Mouse (Mus musculus) midbrain, embryonic 12.5 days (tissue): ENCODE measurements at regions not wholly inside any gene's neighbourhood (a gene's known extent, or its start where the extent isn't known, plus 50 kb on each side); places are given as distances from the start of the nearest gene placed in this dataset.
A peak's percentile ranks its signal among the peaks of the same experiment; 100 is the strongest.

Experiments used
- ATAC-seq: fragments of 200-750 bp; cut with Nextera tagmentation; 2 replicates; pipeline ENCODE4 v1.8.0; 2017; ENCODE audit warnings: low read depth, moderate TSS enrichment, moderate library complexity; ENCODE audit not compliant: low FRiP score
- H3K27ac ChIP-seq: fragments of 300-500 bp; sonication (generic); replicated peaks from 2 replicates; pipeline ENCODE4 v1.5.1; 2016; ENCODE audit warnings: mild to moderate bottlenecking
- H3K27me3 ChIP-seq: fragments of 300-500 bp; sonication (generic); 2 replicates; pipeline ENCODE4 v1.6.1; 2016; ENCODE audit warnings: mild to moderate bottlenecking
- H3K36me3 ChIP-seq: fragments of 300-500 bp; sonication (generic); 2 replicates; pipeline ENCODE4 v1.6.1; 2016
- H3K4me1 ChIP-seq: fragments of 300-500 bp; sonication (generic); 2 replicates; pipeline ENCODE4 v1.6.1; 2016
- H3K4me2 ChIP-seq: fragments of 300-500 bp; sonication (generic); replicated peaks from 2 replicates; pipeline ENCODE4 v1.6.1; 2016; ENCODE audit warnings: mild to moderate bottlenecking, moderate library complexity
- H3K4me3 ChIP-seq: fragments of 300-500 bp; sonication (generic); 2 replicates; pipeline ENCODE4 v1.5.1; 2016; ENCODE audit warnings: mild to moderate bottlenecking
- H3K9ac ChIP-seq: fragments of 300-500 bp; sonication (generic); replicated peaks from 2 replicates; pipeline ENCODE4 v1.6.1; 2016; ENCODE audit warnings: mild to moderate bottlenecking, moderate library complexity
- H3K9me3 ChIP-seq: fragments of 300-500 bp; sonication (generic); 2 replicates; pipeline ENCODE4 v1.6.1; 2016; ENCODE audit warnings: mild to moderate bottlenecking
- WGBS: fragments of 180-500 bp; shearing (Covaris S2); methylation state at CpG from one replicate; pipeline ENCODE4 v1.1.7; 2016; 5-methylcytosine and 5-hydroxymethylcytosine counted together

GRCm38 (mm10) chr12:112274026-112274425, 128.0 kb downstream of the Kif26a start:
- peaks cover 88% of the 10 kb centered on the region for H3K27me3 ChIP-seq
- H3K9ac ChIP-seq = 0 out of 2 replicates have a peak overlapping the region, but pooled peaks have one; percentile 6
- WGBS = 88% methylated on average over 6 of the region's 6 CpGs
- no peak overlapping the region for H3K4me3 ChIP-seq
- no peaks in the 10 kb centered on the region for H3K36me3 ChIP-seq
- no peaks in the 10 kb centered on the region for H3K9me3 ChIP-seq
- no peak overlapping the region for H3K27ac ChIP-seq
- H3K4me2 ChIP-seq = no peak overlapping the region
- H3K4me1 ChIP-seq = peaks cover 43% of the 10 kb centered on the region
- no peak for ATAC-seq

- no peak overlapping the region for H3K4me3 ChIP-seq
- H3K27ac ChIP-seq = no peak overlapping the region; the same call in 1 of the 2 replicates
- WGBS = 4% methylated on average over 11 of the region's 11 CpGs
- H3K27me3 ChIP-seq = peaks cover 89% of the 10 kb centered on the region
- H3K9me3 ChIP-seq = no peaks in the 10 kb centered on the region
- H3K4me1 ChIP-seq = peaks cover 44% of the 10 kb centered on the region
- H3K9ac ChIP-seq = no peak overlapping the region
- H3K36me3 ChIP-seq = no peaks in the 10 kb centered on the region
- ATAC-seq = peak; percentile 53; the same call in 1 of the 2 replicates
- H3K4me2 ChIP-seq = no peak overlapping the region
Measured at GRCm38 (mm10) chr12:112274756-112275155, 128.7 kb downstream of the Kif26a start.

GRCm38 (mm10) chr12:112276651-112277050, 130.6 kb downstream of the Kif26a start:
- H3K4me1 ChIP-seq = peaks cover 50% of the 10 kb centered on the region

GRCm38 (mm10) chr12:112277511-112277910, 131.5 kb downstream of the Kif26a start:
- peaks cover 81% of the 10 kb centered on the region for H3K27me3 ChIP-seq
- H3K4me1 ChIP-seq = peaks cover 50% of the 10 kb centered on the region
- no peak overlapping the region for H3K27ac ChIP-seq

More at GRCm38 (mm10) chr12:112276651-112277050, 130.6 kb downstream of the Kif26a start:
- peak; percentile 28; the same call in 1 of the 2 replicates for ATAC-seq
- no peaks in the 10 kb centered on the region for H3K36me3 ChIP-seq
- H3K27ac ChIP-seq = peak overlapping the region; percentile 36; the same call in 1 of the 2 replicates
- peaks cover 85% of the 10 kb centered on the region for H3K27me3 ChIP-seq
- WGBS = 19% methylated on average over 7 of the region's 7 CpGs
- no peak overlapping the region for H3K4me3 ChIP-seq
- no peak overlapping the region for H3K9ac ChIP-seq
- no peak overlapping the region for H3K4me2 ChIP-seq
- no peaks in the 10 kb centered on the region for H3K9me3 ChIP-seq

GRCm38 (mm10) chr12:112285096-112285495, 139.1 kb downstream of the Kif26a start:
- Histone ChIP-seq H3K9me3 (no peaks in the 10 kb centered on the region), H3K9ac (no peak overlapping the region), H3K36me3 (no peaks in the 10 kb centered on the region), H3K27ac (no peak overlapping the region), H3K4me2 (no peak overlapping the region), H3K27me3 (peaks cover 67% of the 10 kb centered on the region), H3K4me1 (peaks cover 26% of the 10 kb centered on the region), H3K4me3 (no peak overlapping the region)
- WGBS = 56% methylated on average over 15 of the region's 15 CpGs
- no peak for ATAC-seq

More at GRCm38 (mm10) chr12:112277511-112277910, 131.5 kb downstream of the Kif26a start:
- ATAC-seq = no peak
- H3K9ac ChIP-seq = no peak overlapping the region
- no peak overlapping the region for H3K4me3 ChIP-seq
- H3K36me3 ChIP-seq = no peaks in the 10 kb centered on the region
- H3K4me2 ChIP-seq = no peak overlapping the region
- no peaks in the 10 kb centered on the region for H3K9me3 ChIP-seq
- WGBS = 28% methylated on average over 14 of the region's 14 CpGs

- Histone ChIP-seq H3K4me2 (no peak overlapping the region), H3K4me3 (no peak overlapping the region), H3K9me3 (no peaks in the 10 kb centered on the region), H3K9ac (no peak overlapping the region), H3K4me1 (peaks cover 36% of the 10 kb centered on the region), H3K27me3 (peaks cover 76% of the 10 kb centered on the region), H3K36me3 (no peaks in the 10 kb centered on the region), H3K27ac (no peak overlapping the region)
- WGBS = 68% methylated on average over 3 of the region's 3 CpGs
- no peak for ATAC-seq
Measured at GRCm38 (mm10) chr12:112288786-112289185, 142.8 kb downstream of the Kif26a start.

GRCm38 (mm10) chr12:112290299-112290698, 144.3 kb downstream of the Kif26a start:
- Histone ChIP-seq H3K4me2 (no peak overlapping the region), H3K9me3 (no peaks in the 10 kb centered on the region), H3K4me1 (peaks cover 32% of the 10 kb centered on the region), H3K27me3 (peaks cover 78% of the 10 kb centered on the region), H3K9ac (no peak overlapping the region), H3K4me3 (no peak overlapping the region), H3K36me3 (no peaks in the 10 kb centered on the region), H3K27ac (no peak overlapping the region)
- no peak for ATAC-seq
- WGBS = 92% methylated on average over 9 of the region's 9 CpGs

GRCm38 (mm10) chr12:112291748-112292561, 145.9 kb downstream of the Kif26a start:
- Histone ChIP-seq H3K27ac (no peak overlapping the region), H3K36me3 (no peaks in the 10 kb centered on the region), H3K27me3 (peaks cover 69% of the 10 kb centered on the region), H3K9me3 (no peaks in the 10 kb centered on the region), H3K4me1 (peaks cover 35% of the 10 kb centered on the region), H3K4me2 (no peak overlapping the region), H3K4me3 (no peak overlapping the region), H3K9ac (no peak overlapping the region)
- no peak for ATAC-seq
- WGBS = 80% methylated on average over 16 of the region's 16 CpGs

- WGBS = 74% methylated on average over 13 of the region's 13 CpGs
- no peaks in the 10 kb centered on the region for H3K36me3 ChIP-seq
- H3K27ac ChIP-seq = no peak overlapping the region
- no peak overlapping the region for H3K4me2 ChIP-seq
- no peak for ATAC-seq
- H3K9me3 ChIP-seq = no peaks in the 10 kb centered on the region
- H3K4me3 ChIP-seq = no peak overlapping the region
- H3K27me3 ChIP-seq = peaks cover 61% of the 10 kb centered on the region
- no peak overlapping the region for H3K9ac ChIP-seq
- H3K4me1 ChIP-seq = peaks cover 32% of the 10 kb centered on the region
Measured at GRCm38 (mm10) chr12:112293105-112293504, 147.1 kb downstream of the Kif26a start.

- peaks cover 36% of the 10 kb centered on the region for H3K4me1 ChIP-seq
- peaks cover 59% of the 10 kb centered on the region for H3K27me3 ChIP-seq
Measured at GRCm38 (mm10) chr12:112295337-112295941, 149.4 kb downstream of the Kif26a start.

GRCm38 (mm10) chr12:112298521-112298920, 152.5 kb downstream of the Kif26a start:
- no peak for ATAC-seq
- Histone ChIP-seq H3K4me3 (no peak overlapping the region), H3K4me2 (no peak overlapping the region), H3K9ac (no peak overlapping the region), H3K27me3 (peaks cover 62% of the 10 kb centered on the region), H3K27ac (0 out of 2 replicates have a peak overlapping the region, but pooled peaks have one; percentile 49), H3K36me3 (no peaks in the 10 kb centered on the region), H3K9me3 (no peaks in the 10 kb centered on the region), H3K4me1 (peaks cover 40% of the 10 kb centered on the region)
- WGBS = 84% methylated on average over 8 of the region's 8 CpGs

More at GRCm38 (mm10) chr12:112295337-112295941, 149.4 kb downstream of the Kif26a start:
- Histone ChIP-seq H3K4me3 (no peak overlapping the region), H3K4me2 (no peak overlapping the region), H3K27ac (no peak overlapping the region), H3K9me3 (no peaks in the 10 kb centered on the region), H3K36me3 (no peaks in the 10 kb centered on the region), H3K9ac (no peak overlapping the region)
- ATAC-seq = no peak
- 89% methylated on average over 6 of the region's 6 CpGs for WGBS

- Histone ChIP-seq H3K27ac (peak overlapping the region; percentile 49; the same call in 1 of the 2 replicates), H3K9me3 (no peaks in the 10 kb centered on the region), H3K27me3 (peaks cover 61% of the 10 kb centered on the region), H3K4me3 (no peak overlapping the region), H3K36me3 (no peaks in the 10 kb centered on the region), H3K9ac (no peak overlapping the region), H3K4me1 (peaks cover 40% of the 10 kb centered on the region), H3K4me2 (no peak overlapping the region)
- WGBS = 46% methylated on average over 5 of the region's 5 CpGs
- ATAC-seq = peak; percentile 39
Measured at GRCm38 (mm10) chr12:112299089-112299488, 153.1 kb downstream of the Kif26a start.
